Mouse (Mus musculus): ENCODE measurements at regions not wholly inside any gene's neighbourhood (a gene's known extent, or its start where the extent isn't known, plus 50 kb on each side); places are given as distances from the start of the nearest gene placed in this dataset.

DNA sequence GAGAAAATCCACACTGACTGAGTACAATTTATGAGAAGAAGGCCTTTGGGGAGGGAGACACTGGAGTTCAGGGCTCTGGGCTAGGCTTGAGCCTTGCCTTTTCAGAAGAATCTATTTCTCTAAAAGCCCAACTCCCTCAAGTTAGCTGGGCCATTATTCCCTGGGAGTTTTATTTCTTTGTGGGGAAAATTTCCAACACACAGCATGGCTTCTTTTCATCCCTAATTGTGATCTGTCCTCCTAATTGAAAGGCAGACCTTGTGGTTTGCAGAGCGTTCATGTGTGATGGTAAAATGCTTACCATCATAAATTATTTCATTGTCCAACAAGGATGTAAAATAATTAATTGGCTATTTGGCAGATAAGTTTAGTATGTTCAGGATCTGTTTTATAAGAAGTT lies 204.1 kb downstream of the Tgfb2 start:
- TF ChIP-seq CTCF (IDR thresholded peaks at IDR 0.05; ENCODE audit: extremely low read depth, insufficient read depth, low read length) (no peak), POLR2A (IDR thresholded peaks at IDR 0.05; ENCODE audit: extremely low read depth, insufficient read depth, low read length) (no peak)

Data from cortical plate, adult 2 months (tissue).